Mouse (Mus musculus) liver, embryonic 14.5 days (tissue): ENCODE measurements at regions not wholly inside any gene's neighbourhood (a gene's known extent, or its start where the extent isn't known, plus 50 kb on each side); places are given as distances from the start of the nearest gene placed in this dataset.

Experiments used
- CTCF ChIP-seq: IDR thresholded peaks from 2 replicates; pipeline ENCODE4 v1.5.1; 2016; ENCODE audit warnings: antibody characterized with exemption, low read depth, control low read depth
- EP300 ChIP-seq: IDR thresholded peaks from 2 replicates; pipeline ENCODE4 v1.6.1; 2016; ENCODE audit warnings: antibody characterized with exemption, low read depth

DNA sequence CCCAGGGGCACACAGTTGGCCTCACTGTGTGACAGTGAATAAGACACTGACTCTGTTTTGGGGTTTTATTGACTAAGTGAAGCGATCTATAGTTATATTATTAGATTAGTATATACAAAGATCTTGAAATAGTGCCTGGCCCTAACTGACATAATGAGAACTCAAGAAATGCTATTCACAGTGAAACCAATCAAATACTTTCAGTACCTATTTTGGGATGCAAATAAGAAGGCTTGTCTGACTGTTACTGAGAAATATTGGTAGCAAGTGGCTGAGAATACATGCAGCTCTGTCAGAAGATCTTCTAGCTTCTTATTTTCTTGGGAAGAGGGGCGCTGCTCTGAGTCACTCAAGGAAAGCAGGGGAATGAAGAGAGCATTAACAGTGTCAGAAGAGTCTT, 97.7 kb upstream of the Dnajc24 start:
- TF ChIP-seq CTCF, result no peak
- no peak for TF ChIP-seq EP300
